Mouse (Mus musculus): ENCODE measurements around the gene Tom1l2.

DNA sequence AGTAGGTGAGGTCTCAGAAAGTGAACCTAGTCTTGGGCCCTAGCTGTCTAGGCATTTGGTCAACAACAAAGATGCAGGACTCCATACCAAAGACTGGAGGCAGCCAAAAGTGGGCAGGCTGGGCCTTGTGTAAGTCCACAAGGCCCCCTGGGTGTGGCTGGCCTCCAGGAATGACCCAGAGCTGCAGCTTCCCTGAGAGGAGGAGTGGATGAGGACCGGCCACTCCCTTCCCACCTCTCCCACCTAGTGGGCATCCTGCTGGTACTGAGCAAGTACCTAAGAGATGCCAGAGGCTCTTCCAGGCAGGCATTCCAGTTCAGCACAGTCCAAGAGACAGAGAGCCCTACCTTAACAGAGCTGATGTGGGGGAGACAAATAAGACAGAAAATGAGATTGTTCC, 7.2 kb upstream of the Tom1l2 start:
- TF ChIP-seq CTCF (conservative IDR thresholded peaks at IDR 0.05; ENCODE audit: insufficient read depth, insufficient read length, low read depth, low read length), result no peak
- no peak for TF ChIP-seq POLR2A (IDR thresholded peaks at IDR 0.05; ENCODE audit: low read depth, low read length)
